Mouse (Mus musculus) limb, embryonic 14.5 days (tissue): ENCODE data around the gene Enam. TPM values are rescaled to one million over a fixed set of nuclear protein-coding genes. Genes with fewer than 3 reads are reported as not detected.
"Not testable (repeated sequence)": the region's sequence is repeated elsewhere in the genome, so short reads cannot be mapped to it uniquely, and the experiment has no call there.

Source experiments
- ATAC-seq: fragments of 200-750 bp; cut with Nextera tagmentation; 2 replicates; pipeline ENCODE4 v1.8.0; 2017; ENCODE audit warnings: low read depth, moderate number of reproducible peaks, moderate TSS enrichment; ENCODE audit not compliant: low FRiP score
- DNase-seq: peaks from one replicate; pipeline ENCODE4 v3.0.0-alpha.2; 2015; ENCODE audit warnings: low spot score
- H3K27ac ChIP-seq: fragments of 300-500 bp; sonication (generic); replicated peaks from 2 replicates; pipeline ENCODE4 v1.5.1; 2014; ENCODE audit warnings: low read depth, mild to moderate bottlenecking, low read length, moderate library complexity, mixed read lengths
- H3K27me3 ChIP-seq: fragments of 300-500 bp; sonication (generic); 2 replicates; pipeline ENCODE4 v1.6.1; 2014; ENCODE audit warnings: low read length, mixed read lengths; ENCODE audit not compliant: control insufficient read depth, insufficient read depth
- H3K36me3 ChIP-seq: fragments of 300-500 bp; sonication (generic); 2 replicates; pipeline ENCODE4 v1.6.1; 2014; ENCODE audit warnings: mild to moderate bottlenecking, low read length, moderate library complexity, mixed read lengths; ENCODE audit not compliant: control insufficient read depth, insufficient read depth
- H3K4me1 ChIP-seq: fragments of 300-500 bp; sonication (generic); 2 replicates; pipeline ENCODE4 v1.6.1; 2014; ENCODE audit warnings: antibody characterized with exemption, low read length, mixed read lengths; ENCODE audit not compliant: control insufficient read depth, insufficient read depth
- H3K4me2 ChIP-seq: fragments of 300-500 bp; sonication (generic); replicated peaks from 2 replicates; pipeline ENCODE4 v1.6.1; 2014; ENCODE audit warnings: low read depth, mild to moderate bottlenecking, low read length, moderate library complexity; ENCODE audit not compliant: severe bottlenecking
- H3K4me3 ChIP-seq: fragments of 300-500 bp; sonication (generic); replicated peaks from 2 replicates; pipeline ENCODE4 v1.5.1; 2014; ENCODE audit warnings: low read length
- H3K9ac ChIP-seq: fragments of 300-500 bp; sonication (generic); 2 replicates; pipeline ENCODE4 v1.6.1; 2014; ENCODE audit warnings: mild to moderate bottlenecking, low read depth, low read length, moderate library complexity; ENCODE audit not compliant: severe bottlenecking
- H3K9me3 ChIP-seq: fragments of 300-500 bp; sonication (generic); 2 replicates; pipeline ENCODE4 v1.6.1; 2016; ENCODE audit warnings: low read length; ENCODE audit not compliant: control insufficient read depth
- POLR2A ChIP-seq: fragments of 200-500 bp; IDR thresholded peaks from 2 replicates; pipeline ENCODE4 v1.8.0; 2012; ENCODE audit warnings: inconsistent platforms, mild to moderate bottlenecking, moderate library complexity, borderline replicate concordance; ENCODE audit not compliant: insufficient read depth, insufficient read length; ENCODE audit errors: extremely low read depth
- WGBS: fragments of 180-500 bp; shearing (Covaris S2); extraction: QIAGEN DNeasy Blood & Tissue Kit; methylation state at CpG from one replicate; pipeline ENCODE4 v1.1.7; 2014; 5-methylcytosine and 5-hydroxymethylcytosine counted together
- polyA plus RNA-seq, 2 experiments: library from polyadenylated mRNA; depleted of rRNA in 1 of 2; stranded (reverse) in 1 of 2; unstranded in 1 of 2; fragments of >200 nt; fragmentation: Nextera tagmentation in 1 of 2; extraction: Ambion mirVana in 1 of 2; gene quantifications; 2 replicates each; pipeline versions ENCODE4 v1.2.1 to v1.2.3; 2012 to 2014

The Enam gene
- polyA plus RNA-seq, 2 experiments, result 0.03 to 0.07 TPM

GRCm38 (mm10) chr5:88530908-88531307 is 43.1 kb downstream of the Enam start:
- no peak overlapping the region for H3K4me2 ChIP-seq
- no peak overlapping the region for H3K9ac ChIP-seq
- no peak overlapping the region for H3K27ac ChIP-seq
- ATAC-seq, result no peak
- H3K4me3 ChIP-seq, result no peak overlapping the region
- H3K36me3 ChIP-seq, result no peaks in the 10 kb centered on the region
- H3K9me3 ChIP-seq, result no peaks in the 10 kb centered on the region
- WGBS, result 69% methylated on average over 1 of the region's 1 CpGs
- no peaks in the 10 kb centered on the region for H3K27me3 ChIP-seq
- H3K4me1 ChIP-seq, result no peaks in the 10 kb centered on the region
- DNase-seq, result no peak
- no peak for TF ChIP-seq POLR2A

- ATAC-seq (no peak), DNase-seq (no peak)
- no peak overlapping the region for H3K27ac ChIP-seq
- H3K4me1 ChIP-seq, result no peaks in the 10 kb centered on the region
- no peaks in the 10 kb centered on the region for H3K36me3 ChIP-seq
- H3K27me3 ChIP-seq, result no peaks in the 10 kb centered on the region
- H3K9ac ChIP-seq, result no peak overlapping the region
- no peak overlapping the region for H3K4me3 ChIP-seq
- no peaks in the 10 kb centered on the region for H3K9me3 ChIP-seq
- TF ChIP-seq POLR2A, result no peak
- 55% methylated on average over 3 of the region's 3 CpGs for WGBS
- H3K4me2 ChIP-seq, result no peak overlapping the region
Observed at GRCm38 (mm10) chr5:88534697-88535096, 46.9 kb downstream of the Enam start.

- H3K27me3 ChIP-seq, result no peaks in the 10 kb centered on the region
- H3K36me3 ChIP-seq, result no peaks in the 10 kb centered on the region
- no peaks in the 10 kb centered on the region for H3K9me3 ChIP-seq
- no peaks in the 10 kb centered on the region for H3K4me1 ChIP-seq
- H3K27ac ChIP-seq, result no peak overlapping the region
- H3K9ac ChIP-seq, result no peak overlapping the region
- no peak for TF ChIP-seq POLR2A
- no peak overlapping the region for H3K4me3 ChIP-seq
- no peak overlapping the region for H3K4me2 ChIP-seq
- ATAC-seq, result no peak
- no peak for DNase-seq
Observed at GRCm38 (mm10) chr5:88540845-88541244, 53.1 kb downstream of the Enam start.

- 60% methylated on average over 5 of the region's 5 CpGs for WGBS
- no peak; the same call in 1 of the 2 replicates for ATAC-seq
- TF ChIP-seq POLR2A, result no peak
Observed at GRCm38 (mm10) chr5:88542651-88543282, 55.0 kb downstream of the Enam start.

GRCm38 (mm10) chr5:88544411-88544810 is 56.6 kb downstream of the Enam start:
- H3K9ac ChIP-seq, DNase-seq, H3K4me2 ChIP-seq, ATAC-seq, H3K4me3 ChIP-seq, H3K36me3 ChIP-seq, H3K27me3 ChIP-seq, H3K4me1 ChIP-seq, H3K27ac ChIP-seq, H3K9me3 ChIP-seq: not testable (repeated sequence)
- WGBS, result 88% methylated on average over 1 of the region's 1 CpGs

More at GRCm38 (mm10) chr5:88542651-88543282, 55.0 kb downstream of the Enam start:
- no peak overlapping the region for H3K4me3 ChIP-seq
- no peaks in the 10 kb centered on the region for H3K27me3 ChIP-seq
- H3K4me1 ChIP-seq, result no peaks in the 10 kb centered on the region
- no peak overlapping the region for H3K9ac ChIP-seq
- DNase-seq, result peak; percentile 24
- no peak overlapping the region for H3K4me2 ChIP-seq
- H3K9me3 ChIP-seq, result no peaks in the 10 kb centered on the region
- H3K27ac ChIP-seq, result no peak overlapping the region
- no peaks in the 10 kb centered on the region for H3K36me3 ChIP-seq

- Histone ChIP-seq H3K27ac (no peak overlapping the region), H3K4me3 (no peak overlapping the region), H3K27me3 (no peaks in the 10 kb centered on the region), H3K4me2 (no peak overlapping the region), H3K4me1 (no peaks in the 10 kb centered on the region), H3K9ac (no peak overlapping the region), H3K36me3 (no peaks in the 10 kb centered on the region), H3K9me3 (no peaks in the 10 kb centered on the region)
- 87% methylated on average over 7 of the region's 7 CpGs for WGBS
- DNase-seq (no peak), ATAC-seq (no peak)
- no peak for TF ChIP-seq POLR2A
Observed at GRCm38 (mm10) chr5:88545536-88545935, 57.8 kb downstream of the Enam start.
